8 mouse cellular contexts compared by ENCODE assay signal in genomic region chr11:5505856-5506575, GRCm38 (mm10). TPM values are rescaled to one million over a fixed set of nuclear protein-coding genes. Genes with fewer than 3 reads are reported as not detected.
DNase-seq lines count a peak whose midpoint lies in the region; ATAC-seq and TF ChIP-seq lines count a peak whose summit lies in the region.

No protein-coding gene starts in this region.

- TF ChIP-seq CTCF in spleen, adult 2 months (IDR thresholded peaks at IDR 0.05; ENCODE audit: extremely low read depth, insufficient read depth, insufficient read length, insufficient replicate concordance), result no peak
- 0 out of 2 replicates have a peak, but pooled peaks have one; percentile 2 for TF ChIP-seq CTCF in kidney, adult 2 months (conservative IDR thresholded peaks at IDR 0.05; ENCODE audit: insufficient read depth, insufficient read length, low read depth, low read length)
- TF ChIP-seq CTCF in lung, postnatal 0 days (IDR thresholded peaks at IDR 0.05), result no peak

- H3K4me1 ChIP-seq in spleen, adult 2 months (ENCODE audit: control insufficient read depth, insufficient read depth, insufficient read length), result peaks cover 18% of the 10 kb centered on the region; the same call in 1 of the 2 replicates
- no peaks in the 10 kb centered on the region; the same call in 1 of the 2 replicates for H3K4me1 ChIP-seq in kidney, adult 2 months (ENCODE audit: control insufficient read depth, insufficient read depth, low read length)
- no peaks in the 10 kb centered on the region for H3K4me1 ChIP-seq in lung, postnatal 0 days (ENCODE audit: insufficient read depth, low read depth, low read length)

- H3K4me3 ChIP-seq in spleen, adult 2 months (ENCODE audit: extremely low read depth, insufficient read depth, insufficient read length), result peak overlapping the region; percentile 35; the same call in 1 of the 2 replicates
- H3K4me3 ChIP-seq in kidney, adult 2 months (ENCODE audit: insufficient read depth, low read depth, low read length), result peak overlapping the region; percentile 25
- H3K4me3 ChIP-seq in lung, postnatal 0 days (ENCODE audit: low read depth, low read length), result peak overlapping the region; percentile 17; the same call in 1 of the 2 replicates

- peak; percentile 81 for ATAC-seq in lung, postnatal 0 days

- peak overlapping the region; percentile 40 for H3K4me2 ChIP-seq in lung, postnatal 0 days (replicated peaks; ENCODE audit: low read depth, low read length)

- WGBS in spleen, adult 2 months, result 9% methylated on average over 18 of the region's 18 CpGs
- WGBS in kidney, adult 2 months, result 22% methylated on average over 18 of the region's 18 CpGs
- 13% methylated on average over 18 of the region's 18 CpGs for WGBS in lung, postnatal 0 days

- no peaks in the 10 kb centered on the region for H3K36me3 ChIP-seq in spleen, adult 2 months (ENCODE audit: control insufficient read depth, insufficient read depth, low read length)
- H3K36me3 ChIP-seq in kidney, adult 2 months (ENCODE audit: control insufficient read depth, insufficient read depth, low read length), result no peaks in the 10 kb centered on the region
- H3K36me3 ChIP-seq in lung, postnatal 0 days (ENCODE audit: insufficient read depth, low read length), result no peaks in the 10 kb centered on the region

- peak; percentile 82 for TF ChIP-seq EP300 in lung, postnatal 0 days (IDR thresholded peaks at IDR 0.05)

- H3K9me3 ChIP-seq in lung, postnatal 0 days (ENCODE audit: low read length), result no peaks in the 10 kb centered on the region

- peak in 1 of 2 experiments; percentile 28 for DNase-seq in spleen, adult 2 months (ENCODE audit: low read depth in 1 of 2, low spot score in 2 of 2)
- DNase-seq in spleen, adult 18-20 months, result no peak
- peak; percentile 98 for DNase-seq in heart, adult 11 months
- DNase-seq in kidney, adult 2 months, result peak; percentile 95
- peak; percentile 91 for DNase-seq in lung, postnatal 0 days (ENCODE audit: low spot score)
- DNase-seq in ovary, adult 18-20 months (ENCODE audit: low spot score), result no peak
- no peak for DNase-seq in ovary, postnatal 14 days (ENCODE audit: low spot score)
- DNase-seq in cerebellum, adult 11 months, result no peak

- no peaks in the 10 kb centered on the region for H3K27me3 ChIP-seq in spleen, adult 2 months (ENCODE audit: control insufficient read depth, insufficient read depth, low read length)
- H3K27me3 ChIP-seq in kidney, adult 2 months (replicated peaks; ENCODE audit: control insufficient read depth, insufficient read depth, low read length), result no peaks in the 10 kb centered on the region
- no peaks in the 10 kb centered on the region for H3K27me3 ChIP-seq in lung, postnatal 0 days (replicated peaks; ENCODE audit: insufficient read depth, low read length)

- no peak overlapping the region for H3K9ac ChIP-seq in lung, postnatal 0 days (replicated peaks; ENCODE audit: low read depth)

- no peak for TF ChIP-seq POLR2A in spleen, adult 2 months (IDR thresholded peaks at IDR 0.05; ENCODE audit: low read depth, low read length)
- TF ChIP-seq POLR2A in kidney, adult 2 months (IDR thresholded peaks at IDR 0.05; ENCODE audit: low read depth, low read length), result no peak

- H3K27ac ChIP-seq in spleen, adult 2 months (ENCODE audit: insufficient read depth, low read length), result no peak overlapping the region
- peak overlapping the region; percentile 91 for H3K27ac ChIP-seq in kidney, adult 2 months (ENCODE audit: insufficient read depth, low read depth, low read length)
- H3K27ac ChIP-seq in lung, postnatal 0 days (ENCODE audit: low read length), result peak overlapping the region; percentile 69

RNA-seq across cellular contexts. Expression of gene Xbp1, which starts 14.4 kb away (rescaled TPM):
- polyA plus RNA-seq in spleen, adult 2 months (2012; rRNA removed), result 63.7 and 75.6 TPM in 2 replicates
- polyA plus RNA-seq in kidney, adult 2 months (2012; rRNA removed), result 99.8 and 102 TPM in 2 replicates
- 211 and 242 TPM in 2 replicates for polyA plus RNA-seq in lung, postnatal 0 days (2015; fragmentation: Nextera tagmentation; extraction: Ambion mirVana)

RNA-seq across cellular contexts. Expression of gene Ccdc117, which starts 36.0 kb away (rescaled TPM):
- polyA plus RNA-seq in spleen, adult 2 months (2012; rRNA removed), result 4.7 and 5.6 TPM in 2 replicates
- 7.8 and 9.4 TPM in 2 replicates for polyA plus RNA-seq in kidney, adult 2 months (2012; rRNA removed)
- polyA plus RNA-seq in lung, postnatal 0 days (2015; fragmentation: Nextera tagmentation; extraction: Ambion mirVana), result 13.4 and 13.9 TPM in 2 replicates

Comparison
In these comparisons a context has a peak if more than half of its experiments do, and no peak if none do; other contexts are left out.
1. DNase-seq: peak in heart, adult 11 months (single experiment), kidney, adult 2 months (single experiment) and lung, postnatal 0 days (single experiment); none in spleen, adult 18-20 months (0 of 2), ovary, adult 18-20 months (single experiment), ovary, postnatal 14 days (single experiment) and cerebellum, adult 11 months (single experiment).
2. Peak in every context shown above with its lines, with median percentiles within 50 percentile points of each other: H3K4me3 ChIP-seq.